Mouse (Mus musculus) limb, embryonic 12.5 days (tissue): ENCODE measurements around the gene Dock6. TPM values are rescaled to one million over a fixed set of nuclear protein-coding genes. Genes with fewer than 3 reads are reported as not detected.
"Not testable (repeated sequence)": the region's sequence is repeated elsewhere in the genome, so short reads cannot be mapped to it uniquely, and the experiment has no call there.

Experiments
- ATAC-seq: fragments of 200-750 bp; cut with Nextera tagmentation; 2 replicates; pipeline ENCODE4 v1.8.0; 2017; ENCODE audit warnings: low read depth, moderate TSS enrichment; ENCODE audit not compliant: insufficient number of reproducible peaks, insufficient read depth, low FRiP score, low TSS enrichment
- H3K27ac ChIP-seq: fragments of 300-500 bp; sonication (generic); 2 replicates; pipeline ENCODE4 v1.5.1; 2016; ENCODE audit warnings: mild to moderate bottlenecking, moderate library complexity
- H3K27me3 ChIP-seq: fragments of 300-500 bp; sonication (generic); 2 replicates; pipeline ENCODE4 v1.6.1; 2016; ENCODE audit warnings: mild to moderate bottlenecking, moderate library complexity
- H3K36me3 ChIP-seq: fragments of 300-500 bp; sonication (generic); 2 replicates; pipeline ENCODE4 v1.6.1; 2016; ENCODE audit warnings: mild to moderate bottlenecking, moderate library complexity
- H3K4me1 ChIP-seq: fragments of 300-500 bp; sonication (generic); replicated peaks from 2 replicates; pipeline ENCODE4 v1.6.1; 2016
- H3K4me2 ChIP-seq: fragments of 300-500 bp; sonication (generic); 2 replicates; pipeline ENCODE4 v1.6.1; 2016; ENCODE audit warnings: mild to moderate bottlenecking, moderate library complexity
- H3K4me3 ChIP-seq: fragments of 300-500 bp; sonication (generic); replicated peaks from 2 replicates; pipeline ENCODE4 v1.5.1; 2016; ENCODE audit warnings: mild to moderate bottlenecking
- H3K9ac ChIP-seq: fragments of 300-500 bp; sonication (generic); replicated peaks from 2 replicates; pipeline ENCODE4 v1.6.1; 2016; ENCODE audit warnings: mild to moderate bottlenecking, moderate library complexity
- H3K9me3 ChIP-seq: fragments of 300-500 bp; sonication (generic); 2 replicates; pipeline ENCODE4 v1.6.1; 2016; ENCODE audit warnings: mild to moderate bottlenecking, moderate library complexity
- WGBS: fragments of 180-500 bp; shearing (Covaris S2); methylation state at CpG from one replicate; pipeline ENCODE4 v1.1.7; 2016; 5-methylcytosine and 5-hydroxymethylcytosine counted together
- polyA plus RNA-seq: library from polyadenylated mRNA; unstranded; fragments of >200 nt; fragmentation: Nextera tagmentation; extraction: Ambion mirVana; gene quantifications from 2 replicates; pipeline ENCODE4 v1.2.1, GENCODE M21; 2016

The Dock6 gene
- 38.3 and 38.9 TPM in 2 replicates for polyA plus RNA-seq

DNA sequence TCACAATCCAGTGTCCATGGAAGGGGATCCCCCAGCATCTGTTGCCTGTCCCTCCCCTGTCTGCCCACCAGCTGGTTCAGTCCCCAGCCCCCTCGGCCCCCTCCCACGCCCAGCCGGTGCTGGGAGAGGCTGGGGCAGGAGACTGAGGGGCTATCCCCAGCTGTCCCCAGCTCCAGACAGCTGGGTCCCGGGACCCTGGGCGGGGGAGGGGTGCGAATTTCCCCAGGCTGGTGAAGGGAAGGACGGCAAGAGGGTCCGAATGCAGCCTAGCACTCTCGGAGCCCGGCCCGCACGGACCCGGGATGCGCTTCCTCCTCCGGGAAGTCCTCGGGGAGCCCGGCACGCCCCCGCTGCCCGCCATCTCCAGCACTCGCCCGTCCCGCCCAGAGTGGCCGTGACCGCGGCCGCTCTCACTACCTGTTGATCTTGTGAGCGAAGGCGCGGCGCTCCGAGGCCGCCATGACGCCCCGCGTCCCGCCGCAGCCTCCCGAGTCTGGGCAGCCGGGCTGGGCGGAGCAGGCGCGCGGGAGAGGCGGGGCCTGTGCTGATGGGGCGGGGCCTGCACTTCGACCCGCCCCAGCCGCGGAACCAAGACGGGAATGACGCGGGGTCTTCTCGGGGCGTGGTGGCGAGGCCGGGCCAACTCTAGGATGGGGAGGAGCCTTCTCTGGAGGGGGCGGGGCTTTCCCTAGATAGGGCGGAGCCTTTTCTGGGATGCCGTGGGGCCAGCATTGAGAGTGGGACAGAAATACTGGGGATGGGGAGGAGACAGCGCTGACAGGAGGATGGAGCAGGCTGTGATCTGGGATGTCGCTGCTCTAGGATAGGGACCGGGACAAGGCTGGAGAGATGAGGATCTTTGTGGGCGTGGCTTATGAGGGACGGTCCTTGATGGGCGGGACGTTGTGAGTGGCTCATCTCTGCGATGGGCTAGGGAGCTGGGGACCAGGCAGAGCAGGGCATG lies at the start of gene Dock6:
Dock6 (minus strand) TSS at position 508 of the 964 bp plus-strand sequence.
- Histone ChIP-seq H3K4me2 (peak within 1 kb of the TSS; percentile 73), H3K36me3 (no peaks in the 10 kb centered on the region), H3K27ac (peak within 1 kb of the TSS; percentile 66), H3K27me3 (no peaks in the 10 kb centered on the region), H3K4me3 (peak within 1 kb of the TSS; percentile 69), H3K9me3 (no peaks in the 10 kb centered on the region), H3K9ac (peak within 1 kb of the TSS; percentile 81), H3K4me1 (peaks cover 40% of the 10 kb centered on the region)
- WGBS = 1% methylated on average over 68 of the region's 68 CpGs
- ATAC-seq = peak; percentile 85

DNA sequence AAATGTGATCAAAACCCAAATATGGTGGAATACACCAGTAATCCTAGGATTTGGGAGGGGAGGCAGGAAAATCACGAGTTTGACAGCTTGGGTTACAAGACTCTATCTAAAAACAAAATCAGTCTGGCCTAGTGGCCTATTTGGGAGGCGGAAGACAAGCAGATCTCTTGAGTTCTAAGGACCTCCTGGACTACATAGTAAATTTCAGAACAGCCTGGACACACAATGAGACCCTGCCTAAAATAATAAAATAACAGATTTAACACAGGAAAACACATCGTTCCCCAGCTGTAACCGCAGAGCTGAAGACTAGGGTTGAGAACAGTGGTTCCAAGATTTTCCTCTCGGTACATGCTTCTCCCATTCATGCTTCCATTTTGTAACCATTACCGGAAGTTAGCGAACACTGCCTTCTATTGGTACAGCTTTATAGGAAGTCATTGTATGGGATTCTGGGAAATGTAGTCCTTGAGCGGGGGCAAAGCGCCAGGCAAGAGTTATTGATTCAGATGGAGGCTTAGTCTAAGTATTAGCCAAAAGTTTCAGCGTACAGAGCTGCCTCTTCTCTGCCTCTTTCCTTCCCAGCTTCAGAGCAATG lies 48.9 kb upstream of the Dock6 start:
- no peaks in the 10 kb centered on the region for H3K4me1 ChIP-seq
- no peak overlapping the region for H3K9ac ChIP-seq
- H3K36me3 ChIP-seq = no peaks in the 10 kb centered on the region
- ATAC-seq = peak; percentile 67
- H3K9me3 ChIP-seq = peaks cover 5% of the 10 kb centered on the region; the same call in 1 of the 2 replicates
- WGBS = 15% methylated on average over 10 of the region's 10 CpGs
- H3K27me3 ChIP-seq = peaks cover 19% of the 10 kb centered on the region; the same call in 1 of the 2 replicates
- peak overlapping the region; percentile 53 for H3K4me2 ChIP-seq
- no peak overlapping the region for H3K27ac ChIP-seq
- peak overlapping the region; percentile 36 for H3K4me3 ChIP-seq

DNA sequence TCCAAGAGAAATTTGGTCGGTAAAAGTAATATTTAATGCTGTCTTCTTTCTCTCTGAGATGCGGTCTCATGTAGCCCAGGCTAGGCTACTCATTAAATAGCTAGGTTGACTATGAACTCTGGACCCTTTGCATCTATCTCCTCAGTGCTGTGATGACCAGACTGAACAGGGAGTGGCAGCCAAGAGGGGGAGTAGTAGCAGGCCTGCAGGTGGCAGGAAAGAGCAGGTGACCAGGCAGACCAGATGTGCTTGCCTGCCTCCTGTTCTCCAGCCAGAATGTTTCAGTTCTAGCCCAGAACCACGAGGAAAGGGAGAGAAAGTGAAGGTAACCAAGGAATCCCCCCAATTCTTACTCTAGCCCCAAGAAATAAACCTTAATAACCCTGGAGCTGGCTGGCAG lies 36.8 kb upstream of the Dock6 start:
- Histone ChIP-seq H3K9ac (no peak overlapping the region), H3K27ac (no peak overlapping the region), H3K9me3 (no peaks in the 10 kb centered on the region), H3K4me1 (no peaks in the 10 kb centered on the region), H3K4me3 (no peak overlapping the region), H3K27me3 (peaks cover 8% of the 10 kb centered on the region; the same call in 1 of the 2 replicates), H3K4me2 (no peak overlapping the region), H3K36me3 (no peaks in the 10 kb centered on the region)
- 59% methylated on average over 3 of the region's 3 CpGs for WGBS
- no peak for ATAC-seq

DNA sequence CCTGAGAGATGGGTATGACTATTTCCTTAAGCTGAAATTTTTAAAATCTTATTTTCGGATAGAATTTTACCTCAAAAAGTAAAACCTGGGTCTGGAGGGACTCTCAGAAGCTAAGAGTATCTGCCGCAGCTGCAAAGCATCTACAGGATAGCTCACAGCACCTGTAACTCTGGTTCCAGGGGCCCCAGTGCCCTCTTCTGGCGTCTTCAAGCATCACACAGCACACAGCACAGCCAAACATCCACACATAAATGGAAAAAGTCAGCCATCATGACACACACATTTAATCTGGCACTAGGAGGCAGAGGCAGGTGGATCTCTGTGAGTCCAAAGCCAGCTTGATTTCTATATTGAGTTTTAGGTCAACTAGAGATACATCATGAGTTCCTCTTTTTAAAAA lies 24.2 kb upstream of the Dock6 start:
- H3K27me3 ChIP-seq = no peaks in the 10 kb centered on the region
- WGBS = 60% methylated on average over 3 of the region's 3 CpGs
- no peak overlapping the region for H3K9ac ChIP-seq
- no peaks in the 10 kb centered on the region for H3K36me3 ChIP-seq
- H3K27ac ChIP-seq = no peak overlapping the region
- no peaks in the 10 kb centered on the region for H3K4me1 ChIP-seq
- H3K4me3 ChIP-seq = no peak overlapping the region
- H3K4me2 ChIP-seq = no peak overlapping the region
- H3K9me3 ChIP-seq = 0 out of 2 replicates have a peak, but pooled peaks cover 3% of the 10 kb centered on the region
- no peak for ATAC-seq

DNA sequence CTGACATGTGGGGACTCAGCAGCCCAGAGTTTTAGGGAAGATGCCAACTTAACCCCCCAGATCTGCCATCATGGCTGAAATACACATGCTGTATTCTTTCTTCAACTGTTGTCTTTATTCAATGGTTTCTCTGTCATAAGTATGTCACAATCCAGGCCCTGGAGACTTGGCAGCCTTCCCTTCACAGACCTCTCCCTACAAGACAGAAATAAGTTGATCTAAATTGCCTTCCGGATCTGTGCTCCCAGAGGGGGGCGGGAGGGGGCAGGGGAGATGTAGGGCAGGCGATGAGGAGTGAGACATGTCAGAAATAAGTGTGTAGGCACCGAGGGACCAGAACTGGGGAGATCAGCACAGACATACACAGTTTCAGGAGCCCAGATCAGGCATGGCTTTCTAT lies 19.8 kb upstream of the Dock6 start:
- no peak overlapping the region for H3K27ac ChIP-seq
- no peak for ATAC-seq
- H3K27me3 ChIP-seq = no peaks in the 10 kb centered on the region; the same call in 1 of the 2 replicates
- H3K4me3 ChIP-seq = no peak overlapping the region
- no peak overlapping the region for H3K9ac ChIP-seq
- H3K4me1 ChIP-seq = no peaks in the 10 kb centered on the region
- no peaks in the 10 kb centered on the region for H3K9me3 ChIP-seq
- no peaks in the 10 kb centered on the region for H3K36me3 ChIP-seq
- no peak overlapping the region for H3K4me2 ChIP-seq
- WGBS = 66% methylated on average over 4 of the region's 4 CpGs

DNA sequence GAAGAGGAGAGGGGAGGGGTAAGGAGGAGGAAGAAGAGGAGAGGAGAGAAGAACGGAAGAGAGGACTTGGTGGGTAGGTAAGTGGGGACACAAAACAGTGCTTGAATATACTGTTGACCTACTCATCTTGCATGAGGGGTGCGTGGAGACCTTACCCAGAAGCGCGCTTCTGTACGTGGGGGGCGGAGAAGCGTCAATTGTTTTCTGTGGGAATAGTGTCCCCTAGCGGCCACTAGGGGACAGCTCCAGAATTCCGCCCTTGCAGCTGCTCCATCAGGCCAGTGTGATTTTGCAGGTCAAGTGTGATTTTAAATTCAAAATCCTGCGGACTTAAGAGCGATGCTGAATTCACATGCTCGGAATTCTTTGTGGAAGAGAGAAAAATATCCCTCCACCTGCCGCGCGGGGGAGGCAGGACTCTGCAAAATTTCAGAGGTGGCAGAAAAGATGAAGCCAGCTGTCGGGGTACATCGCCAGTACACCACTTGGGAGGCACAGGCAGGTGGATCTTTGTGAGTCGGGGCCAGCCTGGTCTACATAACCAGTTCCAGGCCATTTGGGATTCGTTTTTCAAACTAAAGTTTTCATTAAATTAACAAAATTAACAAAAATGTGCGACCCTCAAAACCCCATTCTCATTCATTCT lies 18.6 kb upstream of the Dock6 start:
- no peak overlapping the region for H3K9ac ChIP-seq
- H3K4me1 ChIP-seq = no peaks in the 10 kb centered on the region; the same call in 1 of the 2 replicates
- no peak for ATAC-seq
- no peak overlapping the region for H3K4me3 ChIP-seq
- H3K36me3 ChIP-seq = no peaks in the 10 kb centered on the region
- no peaks in the 10 kb centered on the region; the same call in 1 of the 2 replicates for H3K27me3 ChIP-seq
- WGBS = 15% methylated on average over 20 of the region's 20 CpGs
- peak overlapping the region; percentile 40 for H3K4me2 ChIP-seq
- no peak overlapping the region for H3K27ac ChIP-seq
- H3K9me3 ChIP-seq = no peaks in the 10 kb centered on the region

DNA sequence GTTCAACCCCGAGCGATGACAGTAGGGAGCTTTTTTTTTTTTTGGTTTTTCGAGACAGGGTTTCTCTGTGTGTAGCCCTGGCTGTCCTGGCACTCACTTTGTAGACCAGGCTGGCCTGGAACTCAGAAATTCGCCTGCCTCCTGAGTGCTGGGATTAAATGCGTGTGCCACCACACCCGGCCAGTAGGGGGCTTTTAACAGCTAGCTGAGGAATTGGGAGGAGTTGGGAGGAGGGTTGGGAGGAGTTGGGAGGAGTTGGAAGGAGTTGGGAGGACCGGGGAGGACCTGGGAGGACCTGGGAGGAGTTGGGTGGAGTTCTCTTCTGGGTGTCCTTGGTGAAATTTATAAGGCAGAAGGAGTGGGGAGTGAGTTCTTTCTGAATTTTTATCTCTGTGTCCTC lies 16.9 kb upstream of the Dock6 start:
- WGBS = 53% methylated on average over 7 of the region's 7 CpGs
- H3K36me3 ChIP-seq, H3K9ac ChIP-seq, H3K27me3 ChIP-seq, H3K27ac ChIP-seq, ATAC-seq, H3K4me1 ChIP-seq, H3K4me2 ChIP-seq, H3K9me3 ChIP-seq, H3K4me3 ChIP-seq: not testable (repeated sequence)

DNA sequence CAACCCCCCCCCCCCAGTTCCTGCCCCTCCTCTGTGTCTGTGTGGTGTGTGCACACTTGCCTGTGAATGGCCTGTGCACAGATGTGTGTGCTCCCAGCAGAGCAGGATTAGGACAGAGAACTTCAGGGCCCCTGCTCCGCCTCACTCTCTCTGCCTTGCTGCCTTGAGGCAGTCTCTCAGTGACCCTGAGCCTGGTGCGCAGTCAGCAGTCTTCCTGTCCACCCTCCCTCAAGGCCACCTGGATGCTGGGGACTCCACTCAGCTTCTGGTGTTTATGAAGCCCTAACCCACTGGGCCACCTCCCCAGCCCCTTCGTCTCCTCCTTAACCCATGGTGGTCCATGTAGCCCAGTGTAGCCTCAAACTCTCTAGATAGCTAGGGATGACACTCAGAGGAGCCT lies 15.3 kb upstream of the Dock6 start:
- 66% methylated on average over 3 of the region's 3 CpGs for WGBS
- Histone ChIP-seq H3K4me3 (no peak overlapping the region), H3K27me3 (no peaks in the 10 kb centered on the region; the same call in 1 of the 2 replicates), H3K9ac (no peak overlapping the region), H3K27ac (no peak overlapping the region), H3K4me1 (no peaks in the 10 kb centered on the region; the same call in 1 of the 2 replicates), H3K9me3 (no peaks in the 10 kb centered on the region), H3K4me2 (no peak overlapping the region), H3K36me3 (no peaks in the 10 kb centered on the region)
- no peak for ATAC-seq

DNA sequence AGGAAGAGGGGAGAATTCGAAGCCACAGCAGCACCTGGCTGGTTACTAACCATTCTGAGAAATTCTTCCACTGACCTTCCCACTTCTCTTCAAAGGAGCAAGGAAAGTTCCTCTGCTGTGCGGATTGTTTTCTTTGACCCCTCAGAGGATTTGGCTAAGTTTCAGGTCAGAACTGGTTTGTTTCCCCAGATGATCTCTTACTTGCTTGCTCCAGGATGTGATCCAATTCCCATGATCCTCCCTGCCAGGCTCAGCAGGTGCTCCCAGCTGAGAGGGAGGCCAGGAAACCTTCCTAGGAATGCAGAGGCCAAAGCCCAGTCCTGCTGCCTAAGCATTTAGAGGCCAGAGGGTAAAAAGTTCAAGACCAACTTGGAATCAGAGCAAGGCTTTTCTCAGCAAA lies 14.2 kb upstream of the Dock6 start:
- ATAC-seq = no peak
- Histone ChIP-seq H3K4me1 (no peaks in the 10 kb centered on the region; the same call in 1 of the 2 replicates), H3K9me3 (no peaks in the 10 kb centered on the region), H3K9ac (no peak overlapping the region), H3K4me3 (no peak overlapping the region), H3K27ac (peak overlapping the region; percentile 46; the same call in 1 of the 2 replicates), H3K36me3 (no peaks in the 10 kb centered on the region), H3K27me3 (no peaks in the 10 kb centered on the region; the same call in 1 of the 2 replicates), H3K4me2 (no peak overlapping the region)
- 46% methylated on average over 2 of the region's 2 CpGs for WGBS

DNA sequence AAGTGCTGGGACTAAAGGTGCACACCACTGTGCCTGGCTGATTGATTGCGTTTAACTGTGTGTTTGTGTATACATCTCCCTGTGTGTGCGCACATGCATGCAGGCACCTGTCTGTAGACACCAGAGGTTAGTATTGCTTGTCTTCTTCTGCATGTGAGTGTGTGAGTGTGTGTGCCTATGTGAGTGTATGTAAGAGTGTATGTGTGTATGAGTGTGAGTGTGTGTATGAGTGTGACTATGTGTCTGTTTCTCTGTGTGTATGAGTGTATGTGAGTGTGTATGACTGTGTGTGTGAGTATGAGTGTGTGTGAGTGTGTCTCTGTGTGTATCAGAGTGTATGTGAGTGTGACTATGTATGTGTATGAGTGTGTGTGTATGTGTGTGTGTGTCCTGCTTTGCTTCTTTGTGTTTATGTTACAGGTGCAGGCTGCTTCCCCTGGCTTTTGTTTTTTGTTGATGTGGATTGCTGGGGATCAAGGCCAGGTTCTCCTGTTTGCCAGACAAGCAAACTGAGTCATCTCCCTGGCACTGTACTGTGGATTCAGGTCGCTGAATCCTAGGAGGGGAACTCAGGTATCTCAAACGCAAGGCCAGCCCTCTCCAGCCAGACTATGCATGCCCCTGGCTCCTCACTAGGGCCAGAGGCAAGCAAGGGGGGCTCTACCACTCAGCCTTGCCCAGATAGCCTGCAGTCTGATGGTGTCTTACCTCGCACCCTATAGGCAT lies 13.4 kb upstream of the Dock6 start:
- H3K27ac ChIP-seq = peak overlapping the region; percentile 46; the same call in 1 of the 2 replicates
- H3K9me3 ChIP-seq = no peaks in the 10 kb centered on the region
- H3K4me1 ChIP-seq = no peaks in the 10 kb centered on the region; the same call in 1 of the 2 replicates
- H3K9ac ChIP-seq = no peak overlapping the region; the same call in 1 of the 2 replicates
- ATAC-seq = no peak
- no peaks in the 10 kb centered on the region for H3K27me3 ChIP-seq
- no peaks in the 10 kb centered on the region for H3K36me3 ChIP-seq
- no peak overlapping the region for H3K4me2 ChIP-seq
- H3K4me3 ChIP-seq = no peak overlapping the region
- WGBS = 79% methylated on average over 5 of the region's 5 CpGs
